Mouse (Mus musculus) embryo, embryonic 10.5 days (tissue): ENCODE data around the gene Sema5a.

ENCODE experiments used
- DNase-seq: peaks from one replicate; pipeline ENCODE4 v3.0.0-alpha.2; 2015; ENCODE audit warnings: low spot score

The Sema5a gene

GRCm38 (mm10) chr15:32306557-32307243 lies 62.1 kb downstream of the Sema5a start:
- DNase-seq, result no peak

GRCm38 (mm10) chr15:32310834-32311233 lies 66.2 kb downstream of the Sema5a start:
- DNase-seq, result no peak

GRCm38 (mm10) chr15:32311287-32311686 lies 66.7 kb downstream of the Sema5a start:
- DNase-seq, result no peak

GRCm38 (mm10) chr15:32317074-32317473 lies 72.5 kb downstream of the Sema5a start:
- DNase-seq, result no peak

- no peak for DNase-seq
Measured at GRCm38 (mm10) chr15:32320739-32321138, 76.1 kb downstream of the Sema5a start.

- DNase-seq, result no peak
Measured at GRCm38 (mm10) chr15:32322455-32323220, 78.0 kb downstream of the Sema5a start.

- no peak for DNase-seq
Measured at GRCm38 (mm10) chr15:32323224-32323623, 78.6 kb downstream of the Sema5a start.

- peak; percentile 23 for DNase-seq
Measured at GRCm38 (mm10) chr15:32324105-32324504, 79.5 kb downstream of the Sema5a start.

- peak; percentile 57 for DNase-seq
Measured at GRCm38 (mm10) chr15:32328370-32329004, 83.9 kb downstream of the Sema5a start.

GRCm38 (mm10) chr15:32329670-32330330 lies 85.2 kb downstream of the Sema5a start:
- DNase-seq, result peak; percentile 13

- peak; percentile 22 for DNase-seq
Measured at GRCm38 (mm10) chr15:32330427-32330826, 85.8 kb downstream of the Sema5a start.

GRCm38 (mm10) chr15:32331037-32331436 lies 86.4 kb downstream of the Sema5a start:
- DNase-seq, result no peak

- DNase-seq, result no peak
Measured at GRCm38 (mm10) chr15:32333456-32333855, 88.8 kb downstream of the Sema5a start.

- DNase-seq, result no peak
Measured at GRCm38 (mm10) chr15:32337810-32338209, 93.2 kb downstream of the Sema5a start.

GRCm38 (mm10) chr15:32338721-32339290 lies 94.2 kb downstream of the Sema5a start:
- peak; percentile 51 for DNase-seq

GRCm38 (mm10) chr15:32339426-32339825 lies 94.8 kb downstream of the Sema5a start:
- DNase-seq, result peak; percentile 19

- no peak for DNase-seq
Measured at GRCm38 (mm10) chr15:32341423-32341822, 96.8 kb downstream of the Sema5a start.

GRCm38 (mm10) chr15:32343544-32343943 lies 98.9 kb downstream of the Sema5a start:
- DNase-seq, result no peak

- no peak for DNase-seq
Measured at GRCm38 (mm10) chr15:32347315-32347714, 102.7 kb downstream of the Sema5a start.

- DNase-seq, result no peak
Measured at GRCm38 (mm10) chr15:32349276-32349675, 104.7 kb downstream of the Sema5a start.

- peak; percentile 15 for DNase-seq
Measured at GRCm38 (mm10) chr15:32352995-32353394, 108.4 kb downstream of the Sema5a start.

- DNase-seq, result peak; percentile 36
Measured at GRCm38 (mm10) chr15:32353513-32353912, 108.9 kb downstream of the Sema5a start.
